Mouse (Mus musculus): ENCODE measurements around the gene Cfap65. TPM values are rescaled to one million over a fixed set of nuclear protein-coding genes. Genes with fewer than 3 reads are reported as not detected.
A peak's percentile ranks its signal among the peaks of the same experiment; 100 is the strongest.

The Cfap65 gene
- polyA plus RNA-seq, 1 experiment from 2014 or later = not detected

GRCm38 (mm10) chr1:74927621-74928296, 7.6 kb downstream of the Cfap65 start:
- ATAC-seq (ENCODE audit: low read depth) (no peak), DNase-seq (no peak)
- WGBS (ENCODE audit: insufficient replicate concordance) = 72% methylated on average over 9 of the region's 9 CpGs

DNA sequence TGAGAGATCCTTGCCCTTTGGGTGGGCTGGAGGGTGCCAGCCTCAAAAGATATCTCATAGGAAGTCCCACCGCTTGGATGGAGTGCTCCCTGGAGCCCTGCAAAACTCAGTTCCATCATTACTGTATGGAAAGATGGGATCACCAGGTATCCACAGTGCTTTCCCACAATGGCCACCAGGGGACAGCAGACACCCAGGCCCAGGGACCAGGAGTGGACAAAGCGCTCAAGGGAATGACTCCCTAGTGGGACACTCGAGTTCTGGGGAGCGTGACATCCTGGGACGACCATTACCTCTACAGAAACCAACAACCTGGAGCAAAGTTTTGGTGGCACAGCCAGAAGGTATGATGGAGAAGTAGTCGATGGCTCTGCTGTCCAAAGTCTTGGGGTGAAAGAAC, 8.7 kb downstream of the Cfap65 start:
- no peaks in the 10 kb centered on the region for H3K4me1 ChIP-seq (replicated peaks)
- no peak overlapping the region for H3K9ac ChIP-seq
- no peak for ATAC-seq (ENCODE audit: low read depth)
- H3K27me3 ChIP-seq = 0 out of 2 replicates have a peak, but pooled peaks cover 6% of the 10 kb centered on the region
- H3K27ac ChIP-seq = no peak overlapping the region
- 27% methylated on average over 6 of the region's 6 CpGs for WGBS (ENCODE audit: insufficient replicate concordance)
- no peaks in the 10 kb centered on the region for H3K9me3 ChIP-seq (replicated peaks)
- no peak overlapping the region for H3K4me3 ChIP-seq (replicated peaks)
- no peak overlapping the region for H3K4me2 ChIP-seq
- no peak for DNase-seq
- H3K36me3 ChIP-seq = no peaks in the 10 kb centered on the region

More at GRCm38 (mm10) chr1:74927621-74928296, 7.6 kb downstream of the Cfap65 start:
- no peaks in the 10 kb centered on the region for H3K4me1 ChIP-seq (replicated peaks)
- H3K27me3 ChIP-seq = peaks cover 9% of the 10 kb centered on the region; the same call in 1 of the 2 replicates
- no peak overlapping the region for H3K27ac ChIP-seq
- no peak overlapping the region for H3K4me3 ChIP-seq (replicated peaks)
- no peak overlapping the region for H3K4me2 ChIP-seq
- H3K9me3 ChIP-seq (replicated peaks) = no peaks in the 10 kb centered on the region
- H3K36me3 ChIP-seq = no peaks in the 10 kb centered on the region
- no peak overlapping the region for H3K9ac ChIP-seq

- Histone ChIP-seq H3K9ac (no peak overlapping the region), H3K4me3 (replicated peaks) (no peak overlapping the region), H3K27ac (no peak overlapping the region), H3K27me3 (0 out of 2 replicates have a peak, but pooled peaks cover 4% of the 10 kb centered on the region), H3K9me3 (replicated peaks) (no peaks in the 10 kb centered on the region), H3K4me1 (replicated peaks) (no peaks in the 10 kb centered on the region), H3K4me2 (no peak overlapping the region), H3K36me3 (no peaks in the 10 kb centered on the region)
- no peak for DNase-seq
- 49% methylated on average over 4 of the region's 4 CpGs for WGBS (ENCODE audit: insufficient replicate concordance)
- ATAC-seq (ENCODE audit: low read depth) = no peak
Observed at GRCm38 (mm10) chr1:74924464-74924863, 10.9 kb downstream of the Cfap65 start.

DNA sequence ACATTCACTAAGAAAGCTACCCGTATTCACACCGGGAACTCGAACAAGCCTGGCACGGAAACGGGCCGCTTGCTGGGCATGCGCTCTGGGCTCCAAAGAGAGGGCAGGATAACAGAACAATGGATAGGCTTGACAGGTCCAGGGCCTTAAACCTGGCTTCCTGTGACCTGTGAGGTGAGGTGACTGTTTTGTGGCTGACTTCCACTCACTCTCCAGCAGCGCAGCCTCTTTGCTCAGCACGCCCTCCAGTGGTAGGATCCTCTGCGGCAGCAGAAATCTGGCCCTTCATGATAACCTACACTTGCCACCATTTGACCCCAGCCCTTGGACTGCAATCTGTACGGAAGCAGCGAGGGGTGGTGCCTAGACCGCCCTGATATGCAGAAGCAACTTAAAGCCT, 19.7 kb downstream of the Cfap65 start:
- DNase-seq = no peak
- Histone ChIP-seq H3K9me3 (replicated peaks) (no peaks in the 10 kb centered on the region; the same call in 1 of the 2 replicates), H3K27ac (no peak overlapping the region), H3K9ac (no peak overlapping the region), H3K4me2 (no peak overlapping the region), H3K4me3 (replicated peaks) (no peak overlapping the region), H3K4me1 (replicated peaks) (no peaks in the 10 kb centered on the region), H3K27me3 (peaks cover 11% of the 10 kb centered on the region), H3K36me3 (no peaks in the 10 kb centered on the region)
- no peak for ATAC-seq (ENCODE audit: low read depth)
- WGBS (ENCODE audit: insufficient replicate concordance) = 20% methylated on average over 13 of the region's 13 CpGs

DNA sequence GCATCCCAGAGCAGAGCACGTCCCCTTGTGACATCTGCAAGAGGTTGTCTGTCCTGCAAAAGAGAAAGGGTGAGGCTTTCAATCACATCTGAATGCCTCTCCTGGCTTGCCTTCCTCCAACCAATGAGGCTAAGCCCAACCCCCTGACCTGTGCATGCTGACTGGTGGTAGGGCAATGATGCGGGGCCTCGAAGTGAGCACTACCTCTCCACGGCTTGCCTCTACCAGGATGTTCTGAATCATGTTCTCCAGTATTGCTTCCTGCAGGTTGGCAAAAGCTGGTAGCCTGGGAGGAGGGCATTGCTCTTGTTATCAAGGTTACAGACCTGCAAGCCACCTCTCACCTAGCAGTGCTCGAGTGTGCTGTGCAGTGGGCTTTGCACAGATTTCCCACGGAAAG, 33.2 kb downstream of the Cfap65 start:
- Histone ChIP-seq H3K9me3 (replicated peaks) (no peaks in the 10 kb centered on the region), H3K27me3 (peaks cover 78% of the 10 kb centered on the region), H3K36me3 (no peaks in the 10 kb centered on the region), H3K4me2 (no peak overlapping the region), H3K4me1 (replicated peaks) (0 out of 2 replicates have a peak, but pooled peaks cover 5% of the 10 kb centered on the region), H3K9ac (no peak overlapping the region), H3K27ac (no peak overlapping the region), H3K4me3 (replicated peaks) (no peak overlapping the region)
- 11% methylated on average over 6 of the region's 6 CpGs for WGBS (ENCODE audit: insufficient replicate concordance)
- DNase-seq (no peak), ATAC-seq (ENCODE audit: low read depth) (no peak)

- no peak overlapping the region for H3K27ac ChIP-seq
- 0 out of 2 replicates have a peak, but pooled peaks cover 5% of the 10 kb centered on the region for H3K4me1 ChIP-seq (replicated peaks)
- peaks cover 83% of the 10 kb centered on the region for H3K27me3 ChIP-seq
- DNase-seq (no peak), ATAC-seq (ENCODE audit: low read depth) (no peak)
- H3K9me3 ChIP-seq (replicated peaks) = no peaks in the 10 kb centered on the region
- H3K4me2 ChIP-seq = no peak overlapping the region
- 4% methylated on average over 3 of the region's 3 CpGs for WGBS (ENCODE audit: insufficient replicate concordance)
- H3K9ac ChIP-seq = no peak overlapping the region
- H3K36me3 ChIP-seq = no peaks in the 10 kb centered on the region
- H3K4me3 ChIP-seq (replicated peaks) = no peak overlapping the region
Observed at GRCm38 (mm10) chr1:74901686-74902085, 33.7 kb downstream of the Cfap65 start.

- peak overlapping the region; percentile 26 for H3K4me3 ChIP-seq (replicated peaks)
- no peaks in the 10 kb centered on the region for H3K36me3 ChIP-seq
- no peak overlapping the region for H3K9ac ChIP-seq
- no peak for DNase-seq
- H3K4me1 ChIP-seq (replicated peaks) = 0 out of 2 replicates have a peak, but pooled peaks cover 5% of the 10 kb centered on the region
- peaks cover 94% of the 10 kb centered on the region for H3K27me3 ChIP-seq
- H3K9me3 ChIP-seq (replicated peaks) = no peaks in the 10 kb centered on the region
- H3K4me2 ChIP-seq = peak overlapping the region; percentile 56
- 2% methylated on average over 65 of the region's 66 CpGs for WGBS (ENCODE audit: insufficient replicate concordance)
- no peak overlapping the region for H3K27ac ChIP-seq
- ATAC-seq (ENCODE audit: low read depth) = peak; percentile 72
Observed at GRCm38 (mm10) chr1:74900341-74901285, 34.8 kb downstream of the Cfap65 start.

DNA sequence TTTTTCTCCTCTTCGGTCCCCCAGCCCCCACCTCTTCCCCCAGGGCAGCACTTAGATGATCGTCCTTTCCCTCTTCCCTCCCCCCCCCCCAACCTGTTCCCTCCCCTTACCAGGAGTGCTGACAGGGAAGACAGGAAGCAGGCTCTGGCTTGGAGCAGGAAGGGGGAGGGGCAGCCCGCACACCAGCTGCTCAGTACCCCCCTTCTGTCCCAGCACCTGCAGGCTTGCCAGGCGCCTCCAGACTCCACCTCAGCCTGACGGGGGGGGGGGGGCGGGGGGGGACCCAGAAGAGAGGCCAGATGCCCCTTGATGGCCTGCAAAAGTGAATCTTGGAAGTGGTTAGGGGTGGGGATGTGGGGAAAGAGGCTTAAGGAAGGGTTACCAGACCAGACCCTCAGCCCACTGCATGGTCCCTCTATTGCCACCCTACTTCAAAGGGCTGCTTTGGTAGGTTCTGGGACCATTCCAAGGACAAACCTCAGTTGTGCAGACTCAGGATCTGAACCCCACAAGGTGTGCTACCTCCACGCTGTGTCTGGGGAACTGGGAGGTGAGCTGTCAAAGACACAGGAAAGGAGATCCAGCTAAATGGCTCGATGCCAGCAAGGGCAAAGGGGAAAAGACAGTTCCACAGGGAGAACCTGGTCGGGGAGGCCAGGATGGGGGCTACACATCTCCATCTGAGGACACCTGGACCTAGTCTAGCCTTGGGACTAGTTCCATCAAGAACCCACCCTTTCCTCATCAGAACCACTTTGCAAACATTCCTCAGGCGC, 36.6 kb downstream of the Cfap65 start:
- no peak overlapping the region for H3K9ac ChIP-seq
- no peak overlapping the region for H3K4me3 ChIP-seq (replicated peaks)
- WGBS (ENCODE audit: insufficient replicate concordance) = 7% methylated on average over 8 of the region's 10 CpGs
- ATAC-seq (ENCODE audit: low read depth) (no peak), DNase-seq (no peak)
- no peak overlapping the region for H3K4me2 ChIP-seq
- H3K36me3 ChIP-seq = no peaks in the 10 kb centered on the region
- H3K27me3 ChIP-seq = peaks cover 97% of the 10 kb centered on the region
- no peak overlapping the region for H3K27ac ChIP-seq
- H3K4me1 ChIP-seq (replicated peaks) = 0 out of 2 replicates have a peak, but pooled peaks cover 5% of the 10 kb centered on the region
- no peaks in the 10 kb centered on the region for H3K9me3 ChIP-seq (replicated peaks)

DNA sequence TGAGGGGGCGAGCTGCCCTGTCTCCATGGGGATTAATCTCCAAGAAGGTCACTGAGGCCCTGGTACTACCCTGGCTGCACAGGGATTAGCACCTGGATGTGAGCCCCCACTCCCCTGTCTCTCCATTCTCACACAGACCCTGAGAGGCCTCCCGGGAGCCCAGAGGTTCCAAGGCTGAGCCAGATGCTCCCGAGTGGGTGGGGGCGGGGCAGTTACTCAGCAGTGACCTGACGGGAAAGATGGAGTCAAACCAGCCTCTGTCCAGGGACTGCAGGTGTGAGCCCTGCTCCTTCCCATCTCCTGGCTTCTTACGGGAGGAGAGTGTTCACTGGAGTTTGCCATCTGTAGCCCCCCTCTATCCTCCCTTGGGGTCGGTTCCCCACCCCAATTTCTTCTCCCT, 37.4 kb downstream of the Cfap65 start:
- DNase-seq (no peak), ATAC-seq (ENCODE audit: low read depth) (no peak)
- Histone ChIP-seq H3K27ac (no peak overlapping the region), H3K4me2 (no peak overlapping the region), H3K4me3 (replicated peaks) (no peak overlapping the region), H3K9me3 (replicated peaks) (no peaks in the 10 kb centered on the region), H3K36me3 (no peaks in the 10 kb centered on the region), H3K27me3 (peaks cover 98% of the 10 kb centered on the region), H3K9ac (no peak overlapping the region), H3K4me1 (replicated peaks) (0 out of 2 replicates have a peak, but pooled peaks cover 5% of the 10 kb centered on the region)
- WGBS (ENCODE audit: insufficient replicate concordance) = 14% methylated on average over 7 of the region's 7 CpGs

GRCm38 (mm10) chr1:74894966-74895365, 40.4 kb downstream of the Cfap65 start:
- Histone ChIP-seq H3K36me3 (no peaks in the 10 kb centered on the region), H3K27ac (no peak overlapping the region), H3K9me3 (replicated peaks) (no peaks in the 10 kb centered on the region), H3K4me3 (replicated peaks) (no peak overlapping the region), H3K27me3 (peaks cover 98% of the 10 kb centered on the region), H3K9ac (no peak overlapping the region), H3K4me2 (no peak overlapping the region), H3K4me1 (replicated peaks) (no peaks in the 10 kb centered on the region)
- WGBS (ENCODE audit: insufficient replicate concordance) = 20% methylated on average over 4 of the region's 4 CpGs
- no peak for ATAC-seq (ENCODE audit: low read depth)
- no peak for DNase-seq

Measured in liver, embryonic 13.5 days (tissue).